Mouse (Mus musculus) ES-E14 (cell line): Measurements from ENCODE around the gene Abcf2. TPM values are rescaled to one million over a fixed set of nuclear protein-coding genes. Genes with fewer than 3 reads are reported as not detected.
A peak's percentile ranks its signal among the peaks of the same experiment; 100 is the strongest.

Experiments used
- DNase-seq: peaks from one replicate; pipeline ENCODE4 v3.0.0-alpha.2; 2013; ENCODE audit warnings: low read depth, low spot score
- H3K27ac ChIP-seq: 2 replicates; pipeline ENCODE4 v1.5.1; 2012; ENCODE audit warnings: low read depth, mild to moderate bottlenecking, low read length, moderate library complexity, mixed read lengths; ENCODE audit not compliant: poor library complexity, insufficient read depth, severe bottlenecking
- H3K36me3 ChIP-seq: 2 replicates; pipeline ENCODE4 v1.6.1; 2012; ENCODE audit warnings: mild to moderate bottlenecking, low read length, moderate library complexity, mixed read lengths; ENCODE audit not compliant: control insufficient read depth, poor library complexity, insufficient read depth, severe bottlenecking
- H3K4me1 ChIP-seq, 2 experiments: fragments of 150-350 bp in 1 of 2; sonication (generic) in 1 of 2; 2 replicates each; pipeline ENCODE4 v1.6.1; 2012; ENCODE audit warnings: low read length in 2 of 2, mild to moderate bottlenecking in 1 of 2, mixed read lengths in 1 of 2; ENCODE audit not compliant: control insufficient read depth in 2 of 2, insufficient read depth in 2 of 2, poor library complexity in 1 of 2
- H3K4me3 ChIP-seq, 2 experiments: fragments of 150-350 bp in 1 of 2; sonication (generic) in 1 of 2; 2 replicates each; pipeline ENCODE4 v1.5.1; 2012; ENCODE audit warnings: low read length in 2 of 2, low read depth in 1 of 2, mild to moderate bottlenecking in 1 of 2, mixed read lengths in 1 of 2; ENCODE audit not compliant: insufficient read depth in 1 of 2, poor library complexity in 1 of 2, severe bottlenecking in 1 of 2
- H3K9ac ChIP-seq: 2 replicates; pipeline ENCODE4 v1.6.1; 2012; ENCODE audit warnings: low read depth, mild to moderate bottlenecking, low read length, mixed read lengths; ENCODE audit not compliant: poor library complexity, insufficient read depth, severe bottlenecking
- H3K9me3 ChIP-seq: fragments of 150-350 bp; sonication (generic); 2 replicates; pipeline ENCODE4 v1.6.1; 2012; ENCODE audit warnings: low read depth, mild to moderate bottlenecking, low read length; ENCODE audit not compliant: control insufficient read depth, insufficient read depth
- CHD2 ChIP-seq: IDR thresholded peaks from 2 replicates; pipeline ENCODE4 v1.6.1; 2014; ENCODE audit warnings: mild to moderate bottlenecking, low read depth, low read length, inconsistent platforms
- HCFC1 ChIP-seq: IDR thresholded peaks from 2 replicates; pipeline ENCODE4 v1.6.1; 2012; ENCODE audit warnings: low read length, inconsistent platforms, borderline replicate concordance; ENCODE audit not compliant: insufficient read depth
- MAFK ChIP-seq: IDR thresholded peaks from 2 replicates; pipeline ENCODE4 v1.6.1; 2014; ENCODE audit warnings: mild to moderate bottlenecking, low read depth, low read length, inconsistent platforms; ENCODE audit not compliant: insufficient read depth
- ZC3H11A ChIP-seq: IDR thresholded peaks from 2 replicates; pipeline ENCODE4 v1.6.1; 2012; ENCODE audit warnings: low read depth, mild to moderate bottlenecking, inconsistent platforms, low read length, borderline replicate concordance
- ZNF384 ChIP-seq: IDR thresholded peaks from 2 replicates; pipeline ENCODE4 v1.6.1; 2012; ENCODE audit warnings: low read depth, low read length, inconsistent platforms
- in situ Hi-C, 2 experiments: fragments of 600-800 bp; cut with MboI; formaldehyde crosslinking; loops; one replicate each; pipeline ENCODE4 v1.15.1; 2025; ENCODE audit warnings: low sequenced_read_pairs in 2 of 2, inconsistent platforms in 1 of 2; ENCODE audit not compliant: unreplicated experiment in 2 of 2
- total RNA-seq: library from RNA; depleted of rRNA; stranded (reverse); fragments of 300-350 nt; gene quantifications from 2 replicates; pipeline ENCODE4 v1.2.3, GENCODE M21; 2012

Gene Abcf2
- total RNA-seq, 1 experiment, result 171 TPM

- Histone ChIP-seq H3K9me3 (no peaks in the 10 kb centered on the region), H3K4me1 (peaks cover 6 to 12% of the 10 kb centered on the region in 2 experiments; a peak in 2 of 4 replicates), H3K4me3 (peak within 1 kb of the TSS; percentile 57 to 77), H3K27ac (no peak within 1 kb of the TSS), H3K9ac (peak within 1 kb of the TSS; percentile 64), H3K36me3 (no peaks in the 10 kb centered on the region)
- no peak for TF ChIP-seq ZNF384
- 0 out of 2 replicates have a peak, but pooled peaks have one; percentile 30 for TF ChIP-seq HCFC1
- no peak for DNase-seq
- in situ Hi-C loops, result loop anchor here in 1 of 2 experiments (10.0 kb wide), 1 partner anchor 62 kb away; no protein-coding TSS in a partner anchor
These were observed 50.4 kb downstream of the Abcf2 start, which contains the start of gene Gbx1 for GRCm38 (mm10) chr5:24526889-24527230. Gbx1 (minus strand) TSS chr5:24527202.

- in situ Hi-C loops, result loop anchor here in 1 of 2 experiments (10.0 kb wide), 1 partner anchor 62 kb away; no protein-coding TSS in a partner anchor
- TF ChIP-seq ZNF384 (no peak), ZC3H11A (no peak), CHD2 (no peak), HCFC1 (no peak), MAFK (no peak)
- Histone ChIP-seq H3K27ac (no peak overlapping the region), H3K4me3 (peak overlapping the region; percentile 57 to 77; a peak in 3 of 4 replicates), H3K36me3 (no peaks in the 10 kb centered on the region), H3K4me1 (peaks cover 6 to 12% of the 10 kb centered on the region in 2 experiments; a peak in 2 of 4 replicates), H3K9ac (peak overlapping the region; percentile 64), H3K9me3 (no peaks in the 10 kb centered on the region)
- no peak for DNase-seq
These were observed 50.9 kb downstream of the Abcf2 start for GRCm38 (mm10) chr5:24526190-24526888.

- TF ChIP-seq CHD2, result no peak
- no peak for TF ChIP-seq ZNF384
- TF ChIP-seq HCFC1, result no peak
- TF ChIP-seq ZC3H11A, result no peak
- no peak for TF ChIP-seq MAFK
- H3K9me3 ChIP-seq, result no peaks in the 10 kb centered on the region
- DNase-seq, result no peak
- no peaks in the 10 kb centered on the region for H3K36me3 ChIP-seq
- peak overlapping the region; percentile 57 to 77 for H3K4me3 ChIP-seq
- peaks cover 6 to 12% of the 10 kb centered on the region in 2 experiments; a peak in 2 of 4 replicates for H3K4me1 ChIP-seq
- H3K27ac ChIP-seq, result no peak overlapping the region
- in situ Hi-C loops, result loop anchor here in 1 of 2 experiments (10.0 kb wide), 1 partner anchor 61 kb away; no protein-coding TSS in a partner anchor
- H3K9ac ChIP-seq, result peak overlapping the region; percentile 64
These were observed 51.7 kb downstream of the Abcf2 start for GRCm38 (mm10) chr5:24525360-24526189.

- Histone ChIP-seq H3K4me1 (peaks cover 6 to 9% of the 10 kb centered on the region in 2 experiments; a peak in 2 of 4 replicates), H3K27ac (no peak overlapping the region), H3K9me3 (no peaks in the 10 kb centered on the region), H3K9ac (no peak overlapping the region), H3K4me3 (no peak overlapping the region), H3K36me3 (no peaks in the 10 kb centered on the region)
- in situ Hi-C loops, result loop anchor here in 1 of 2 experiments (10.0 kb wide), 1 partner anchor 60 kb away; no protein-coding TSS in a partner anchor
- no peak for DNase-seq
- no peak for TF ChIP-seq ZNF384
- no peak for TF ChIP-seq MAFK
- TF ChIP-seq ZC3H11A, result no peak
- no peak for TF ChIP-seq CHD2
- no peak for TF ChIP-seq HCFC1
These were observed 52.7 kb downstream of the Abcf2 start for GRCm38 (mm10) chr5:24524522-24524921.
